Mouse (Mus musculus): Measurements from ENCODE around the gene Txndc8.

The Txndc8 gene

DNA sequence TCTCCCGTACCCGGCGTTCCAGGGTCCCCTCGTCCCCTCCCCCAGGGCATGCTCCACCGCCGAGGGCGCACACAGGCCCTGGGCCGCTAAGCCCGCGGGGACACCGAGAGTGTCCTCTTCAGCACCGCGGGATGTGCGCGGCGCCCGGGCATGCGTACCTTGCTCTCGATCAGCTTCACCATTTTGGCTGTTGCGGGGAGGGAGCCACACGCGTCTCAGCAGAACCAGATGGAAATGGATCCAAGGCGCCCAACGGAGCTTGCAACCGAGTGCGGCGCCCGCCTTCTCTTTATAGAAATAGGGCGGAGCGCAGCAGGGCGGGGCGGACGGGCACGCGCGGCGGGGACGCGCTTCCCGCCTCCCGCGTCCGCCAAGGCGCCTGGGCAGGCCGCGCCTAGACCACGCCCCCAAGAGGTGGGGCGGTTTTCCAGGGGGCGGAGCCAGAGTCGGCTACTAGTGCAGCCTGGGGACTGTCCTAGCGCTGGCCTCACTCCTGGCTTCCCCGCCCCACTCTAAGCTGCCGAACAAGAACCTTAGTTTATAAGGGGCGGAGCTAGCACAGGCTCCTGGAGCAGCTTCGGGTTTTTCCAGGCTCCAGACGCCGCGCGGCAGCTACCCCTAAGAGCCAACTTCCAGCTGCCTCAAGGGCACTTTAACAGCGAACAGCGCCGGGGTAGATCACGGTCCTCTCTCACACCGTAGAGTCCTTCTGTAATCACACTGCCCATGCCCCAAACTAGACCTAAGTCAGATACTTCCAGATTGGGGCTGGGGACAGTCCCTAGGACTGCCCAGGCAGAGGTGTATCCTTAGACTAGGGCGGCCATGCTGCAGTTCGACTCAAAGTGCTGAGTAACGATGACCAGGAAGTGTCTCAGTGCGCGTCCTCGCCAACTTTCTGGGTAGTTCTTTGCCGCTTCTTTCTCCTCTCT is 52.6 kb downstream of the Txndc8 start, which contains the start of gene Txn1:
Gene Txn1, minus strand, starts transcription at position 383 of the 932 bp plus-strand sequence.
- DNase-seq (ENCODE audit: low spot score in 2 of 2): peak; percentile 95 to 96

DNA sequence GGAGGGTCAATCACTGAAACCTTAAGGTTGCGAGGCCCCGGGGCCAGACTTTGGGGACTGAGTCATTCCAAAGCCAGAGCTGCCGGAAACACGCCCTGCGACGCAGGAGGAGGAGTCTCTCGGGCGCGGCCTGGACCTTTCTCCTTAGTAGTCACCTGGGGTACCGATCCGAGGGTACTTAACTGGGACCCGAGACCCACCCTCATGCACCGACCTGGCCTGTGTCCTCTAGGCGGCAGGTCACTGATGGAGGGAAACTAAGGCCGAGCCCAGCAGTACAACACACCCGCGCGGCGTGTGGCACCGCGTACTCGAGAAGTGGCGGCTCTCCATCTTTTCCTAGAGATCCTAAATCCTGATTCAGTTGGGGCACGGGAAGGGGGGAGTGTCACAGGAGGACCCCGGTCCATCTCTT is 53.4 kb downstream of the Txndc8 start:
- peak; percentile 70 to 72 for DNase-seq (ENCODE audit: low spot score in 2 of 2)

DNA sequence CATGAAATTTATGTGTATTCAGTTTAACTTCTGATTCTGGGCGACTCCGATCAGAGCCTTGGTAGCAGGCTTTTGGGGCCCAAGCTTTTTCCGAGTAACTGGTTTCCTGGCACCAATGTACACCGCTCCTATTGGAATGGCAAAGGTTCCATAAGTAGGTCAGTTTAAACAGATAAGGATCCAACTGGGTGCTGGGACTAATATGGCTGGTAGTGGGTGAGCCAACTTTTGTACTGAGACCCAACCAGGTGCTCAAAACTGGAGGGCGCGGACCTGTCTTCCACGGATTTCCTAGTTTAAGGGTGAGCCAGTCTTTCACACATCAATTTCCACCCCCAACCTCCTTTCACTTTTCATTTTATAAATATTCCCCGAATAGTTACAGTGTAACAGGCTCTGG is 53.9 kb downstream of the Txndc8 start:
- no peak for DNase-seq (ENCODE audit: low spot score in 2 of 2)

DNA sequence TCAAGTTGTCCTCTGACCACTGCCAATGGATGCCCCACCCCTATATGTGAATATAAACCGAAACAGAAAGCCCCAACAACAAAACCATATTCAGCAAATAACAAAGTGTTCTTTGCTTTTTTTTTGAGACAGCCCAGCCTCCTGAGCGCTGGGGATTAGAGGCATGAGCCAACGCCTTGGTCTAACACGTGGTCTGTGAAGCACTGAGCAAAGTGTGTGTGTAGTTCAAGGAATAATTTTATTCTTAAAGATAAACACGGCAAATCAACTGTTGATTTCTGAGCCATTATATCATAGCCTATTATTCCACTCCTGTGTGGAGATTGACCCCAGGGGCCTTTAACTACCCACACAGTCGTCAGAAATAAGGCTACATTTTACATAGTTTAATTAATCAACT is 54.3 kb downstream of the Txndc8 start:
- DNase-seq (ENCODE audit: low spot score in 2 of 2): no peak

DNA sequence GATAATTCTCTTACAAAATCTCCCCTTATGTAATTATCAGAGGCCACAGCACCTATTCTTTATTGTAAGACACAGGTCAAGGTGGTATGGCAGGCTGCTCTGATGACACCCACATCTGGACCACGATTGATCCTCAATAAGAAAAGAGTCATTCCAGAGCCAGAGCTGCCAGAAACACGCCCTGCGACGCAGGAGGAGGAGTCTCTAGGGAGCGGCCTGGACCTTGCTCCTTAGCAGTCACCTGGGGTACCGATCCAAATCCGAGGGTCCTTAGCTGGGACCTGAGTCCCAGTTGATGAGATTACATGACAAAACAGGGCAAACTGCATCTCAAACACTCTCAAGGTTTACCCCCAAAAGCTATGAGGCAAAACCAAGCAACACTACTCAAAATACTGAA is 55.1 kb downstream of the Txndc8 start:
- no peak for DNase-seq (ENCODE audit: low spot score in 2 of 2)

DNA sequence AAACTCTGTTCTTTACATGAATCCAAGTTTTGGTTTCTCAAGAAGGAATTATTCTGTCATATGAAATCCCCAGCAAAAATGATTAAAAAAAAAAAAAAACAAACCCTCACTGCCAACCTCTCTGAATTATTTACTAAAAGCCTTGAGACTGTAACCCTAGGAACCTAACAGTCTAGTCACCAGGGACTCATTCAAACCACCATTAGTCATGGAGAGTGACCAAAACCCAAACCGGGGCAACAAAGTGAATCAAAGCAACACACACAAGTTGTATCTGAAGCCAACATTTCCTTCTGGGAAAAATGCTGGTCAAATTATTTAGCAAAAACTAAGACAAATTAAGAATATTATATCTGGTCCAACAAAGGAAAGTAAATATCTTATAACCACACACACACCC is 56.0 kb downstream of the Txndc8 start:
- DNase-seq (ENCODE audit: low spot score in 2 of 2): no peak

DNA sequence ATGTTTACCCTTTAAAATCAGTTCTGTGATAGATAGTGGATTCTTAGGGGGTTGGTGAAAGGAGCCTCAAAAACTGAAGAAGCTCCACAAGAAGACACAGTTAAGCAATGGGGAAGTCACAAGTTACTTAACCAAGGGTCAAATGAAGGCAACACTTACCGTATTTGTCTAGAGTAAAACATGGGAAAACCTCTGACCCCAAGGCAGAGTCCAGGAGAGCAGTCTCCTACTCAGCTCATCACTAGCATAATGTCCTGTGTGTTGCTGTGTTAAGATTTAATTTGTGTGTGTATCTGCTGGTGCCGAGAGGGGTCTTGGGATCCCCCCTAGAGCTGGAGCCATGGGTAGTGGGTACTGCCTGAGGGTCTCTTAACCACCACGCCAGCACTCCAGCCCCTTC is 56.5 kb downstream of the Txndc8 start:
- DNase-seq (ENCODE audit: low spot score in 2 of 2): no peak

DNA sequence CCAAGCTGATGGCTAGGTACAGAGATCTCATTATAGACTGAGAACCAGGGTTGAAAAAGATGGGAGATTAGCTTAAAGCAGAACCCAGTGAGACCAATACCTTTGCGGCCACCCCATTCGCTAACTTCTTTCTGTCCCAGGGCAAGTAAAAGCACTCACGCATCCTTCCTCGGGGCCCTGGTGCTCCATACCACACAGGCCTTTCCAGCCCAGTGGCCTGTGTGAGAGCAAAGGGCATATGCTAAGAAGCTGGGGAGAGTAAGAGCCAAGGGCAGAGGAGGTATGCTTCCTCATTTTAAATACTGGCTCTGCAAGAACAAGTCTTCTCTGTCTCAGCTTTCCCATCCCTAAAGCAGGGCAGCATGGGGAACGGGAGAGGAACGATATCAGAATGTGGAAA is 59.1 kb downstream of the Txndc8 start:
- DNase-seq (ENCODE audit: low spot score in 2 of 2): no peak

DNA sequence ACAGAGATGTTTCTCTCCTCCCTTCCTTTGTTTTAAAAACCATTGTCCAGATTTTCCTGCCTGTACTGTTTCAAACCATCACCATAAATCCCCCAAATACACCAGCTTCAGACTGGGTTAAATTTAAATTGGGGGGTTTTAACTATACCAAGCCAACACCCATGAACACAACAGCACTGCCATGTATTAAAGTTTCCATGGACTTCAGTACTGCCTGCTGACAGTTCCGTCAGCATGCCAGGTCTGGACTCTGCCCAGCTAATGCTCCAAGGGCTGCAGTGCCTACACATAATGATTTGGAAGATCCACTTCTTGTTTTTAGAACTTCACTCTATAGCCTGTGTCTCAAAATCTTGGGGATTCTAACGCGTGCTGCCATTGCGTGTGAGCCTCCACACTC is 61.4 kb downstream of the Txndc8 start:
- no peak for DNase-seq (ENCODE audit: low spot score in 2 of 2)

DNA sequence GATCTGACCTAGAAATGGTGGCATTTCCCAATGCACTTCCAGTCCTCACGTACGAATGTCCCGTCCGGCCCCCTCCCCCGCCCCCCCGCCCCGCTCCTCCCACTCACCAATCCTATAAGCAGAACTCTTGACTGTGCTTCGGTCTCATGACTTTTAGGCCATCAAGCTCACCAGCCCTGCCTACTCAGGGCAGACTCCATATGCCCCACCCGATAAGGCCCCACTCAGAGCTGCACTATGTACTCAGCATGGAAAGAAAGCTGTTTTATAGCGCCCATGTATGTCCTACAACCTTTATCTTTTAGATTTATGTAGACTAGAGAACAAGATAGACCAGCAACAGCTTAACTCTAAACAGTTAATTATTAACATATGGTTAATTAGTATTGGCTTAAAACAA is 61.9 kb downstream of the Txndc8 start:
- DNase-seq (ENCODE audit: low spot score in 2 of 2): no peak

DNA sequence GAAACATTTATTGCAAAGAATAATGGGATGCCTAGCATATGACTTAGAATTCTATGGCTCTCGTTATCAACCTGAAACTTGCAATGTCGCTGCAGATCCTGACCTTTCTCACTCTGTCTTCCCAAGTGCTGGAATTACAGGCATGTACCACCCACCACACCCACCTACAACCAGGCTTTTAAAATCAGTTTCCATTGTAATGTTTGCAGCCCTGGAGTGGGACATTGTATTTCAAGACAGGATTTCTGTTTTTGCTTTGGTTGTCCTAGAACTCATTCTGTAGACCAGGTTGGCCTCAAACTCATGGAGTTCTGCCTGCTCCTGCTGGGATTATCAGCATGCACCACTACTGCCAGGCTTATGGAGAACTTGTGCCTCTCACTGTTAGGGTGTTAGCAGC is 66.0 kb downstream of the Txndc8 start:
- no peak for DNase-seq (ENCODE audit: low spot score in 2 of 2)

DNA sequence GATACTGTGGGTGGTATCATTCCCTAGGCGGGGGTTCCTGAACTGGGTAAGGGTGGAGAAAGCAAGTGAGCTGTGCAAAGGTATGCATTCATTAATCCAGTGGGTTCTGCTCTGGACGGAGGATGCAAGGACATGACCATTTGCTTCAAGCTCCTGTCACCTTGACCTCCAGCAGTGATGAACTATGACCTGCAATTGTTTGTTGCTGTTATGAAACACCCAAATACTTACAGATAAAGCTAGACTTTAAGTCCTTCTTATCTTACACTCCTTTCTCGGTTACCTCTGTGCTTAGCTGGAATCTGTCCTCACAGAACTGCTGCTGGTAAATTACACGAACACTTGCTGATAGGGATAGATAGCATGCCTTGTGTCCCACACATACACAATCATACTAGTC is 68.3 kb downstream of the Txndc8 start:
- DNase-seq (ENCODE audit: low spot score in 2 of 2): no peak

DNA sequence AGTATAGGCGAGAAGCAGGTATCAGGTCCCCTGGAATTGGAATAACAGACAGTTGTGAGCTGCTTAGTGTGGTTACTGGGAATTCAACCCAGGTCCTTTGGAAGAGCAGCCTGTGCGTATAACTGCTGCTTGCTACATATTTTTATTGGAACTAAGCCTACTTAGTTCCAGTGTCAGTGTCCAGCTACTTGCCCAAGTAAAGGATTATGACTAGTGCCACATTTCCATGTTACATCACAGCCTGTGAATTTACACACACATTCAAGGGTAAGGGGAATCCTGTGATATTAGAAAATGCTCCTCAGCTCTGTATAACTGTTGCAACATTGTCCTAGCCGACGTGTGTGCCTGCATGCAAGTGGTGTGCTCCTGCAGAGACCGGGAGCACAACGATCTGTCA is 71.6 kb downstream of the Txndc8 start:
- DNase-seq (ENCODE audit: low spot score in 2 of 2): no peak

DNA sequence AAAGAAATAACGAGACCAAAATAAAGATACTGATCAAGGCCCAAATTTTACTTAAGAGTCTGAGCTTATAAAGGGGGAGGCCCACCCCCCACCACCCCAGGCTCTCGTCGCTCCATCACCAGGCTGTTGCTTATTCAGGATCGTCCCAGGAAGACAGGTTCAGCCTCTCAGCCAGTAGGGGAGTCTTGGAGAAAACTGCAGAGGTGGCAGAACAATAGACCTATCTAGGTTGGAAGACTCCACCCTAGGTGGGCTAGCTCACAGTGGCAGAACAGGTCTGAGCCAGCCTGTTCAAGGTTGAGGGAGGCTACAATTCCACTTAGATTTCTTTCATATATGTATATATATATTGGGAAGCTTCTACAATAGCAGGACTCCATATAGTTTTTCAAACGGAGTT is 74.7 kb downstream of the Txndc8 start:
- DNase-seq (ENCODE audit: low spot score in 2 of 2): no peak

All from right cerebral cortex, postnatal 10 days (tissue).